In genomic region chr8:71570291-71570954, GRCm38 (mm10) we compare ENCODE assay signal across 8 mouse cellular contexts. TPM values are rescaled to one million over a fixed set of nuclear protein-coding genes. Genes with fewer than 3 reads are reported as not detected.
DNase-seq lines count a peak whose midpoint lies in the region; ATAC-seq and TF ChIP-seq lines count a peak whose summit lies in the region.

No protein-coding gene starts in this region.

- H3K4me1 ChIP-seq in bone marrow macrophage, adult 2 months (ENCODE audit: control insufficient read depth, insufficient read depth, low read length), result peaks cover 29% of the 10 kb centered on the region
- H3K4me1 ChIP-seq in heart, embryonic 13.5 days, result peaks cover 40% of the 10 kb centered on the region
- H3K4me1 ChIP-seq in kidney, postnatal 0 days (replicated peaks; ENCODE audit: insufficient read depth, low read length), result peaks cover 6% of the 10 kb centered on the region; the same call in 1 of the 2 replicates
- peaks cover 4% of the 10 kb centered on the region; the same call in 1 of the 2 replicates for H3K4me1 ChIP-seq in liver, adult 2 months (ENCODE audit: control insufficient read depth, insufficient read depth, low read length)

- peak overlapping the region; percentile 78 for H3K4me3 ChIP-seq in bone marrow macrophage, adult 2 months (ENCODE audit: insufficient read depth, low read length)
- peak overlapping the region; percentile 61 for H3K4me3 ChIP-seq in heart, embryonic 13.5 days
- peak overlapping the region; percentile 61 for H3K4me3 ChIP-seq in kidney, postnatal 0 days (replicated peaks; ENCODE audit: low read depth, low read length)
- H3K4me3 ChIP-seq in liver, adult 2 months (ENCODE audit: insufficient read depth, low read depth, low read length), result peak overlapping the region; percentile 48
- peak overlapping the region; percentile 35 for H3K4me3 ChIP-seq in myocyte

- under 1% methylated on average over 41 of the region's 41 CpGs for WGBS in heart, embryonic 13.5 days
- whole genome bisulfite sequencing in kidney, postnatal 0 days, result under 1% methylated on average over 41 of the region's 41 CpGs
- WGBS in liver, adult 2 months, result 2% methylated on average over 41 of the region's 41 CpGs

- TF ChIP-seq POLR2A in bone marrow macrophage, adult 2 months (IDR thresholded peaks at IDR 0.05; ENCODE audit: borderline replicate concordance, low read depth, low read length), result no peak
- 0 out of 2 replicates have a peak, but pooled peaks have one; percentile 34 for TF ChIP-seq POLR2A in liver, adult 2 months (IDR thresholded peaks at IDR 0.05; ENCODE audit: extremely low read depth, insufficient read depth, low read length)
- TF ChIP-seq POLR2A in myocyte (IDR thresholded peaks at IDR 0.05; ENCODE audit: insufficient read length, low read depth), result peak; percentile 46

- H3K36me3 ChIP-seq in heart, embryonic 13.5 days, result no peaks in the 10 kb centered on the region
- no peaks in the 10 kb centered on the region for H3K36me3 ChIP-seq in kidney, postnatal 0 days (ENCODE audit: insufficient read depth, low read length)
- no peaks in the 10 kb centered on the region for H3K36me3 ChIP-seq in liver, adult 2 months (ENCODE audit: control insufficient read depth, insufficient read depth, low read length)
- no peaks in the 10 kb centered on the region for H3K36me3 ChIP-seq in myocyte (ENCODE audit: control insufficient read depth, insufficient read depth)

- no peak for TF ChIP-seq CTCF in bone marrow macrophage, adult 2 months (IDR thresholded peaks at IDR 0.05; ENCODE audit: low read depth, low read length)
- TF ChIP-seq CTCF in kidney, postnatal 0 days (IDR thresholded peaks at IDR 0.05; ENCODE audit: low read depth), result no peak
- TF ChIP-seq CTCF in liver, adult 2 months (IDR thresholded peaks at IDR 0.05; ENCODE audit: low read depth, low read length), result no peak

- H3K4me2 ChIP-seq in heart, embryonic 13.5 days, result peak overlapping the region; percentile 89
- peak overlapping the region; percentile 62 for H3K4me2 ChIP-seq in kidney, postnatal 0 days (ENCODE audit: low read length)
- peak overlapping the region; percentile 90 for H3K4me2 ChIP-seq in myocyte (ENCODE audit: low read depth)

- peak; percentile 98 for DNase-seq in A20 (ENCODE audit: low read depth, low spot score)
- peak; percentile 94 for DNase-seq in fat pad, adult 2 months (ENCODE audit: extremely low read depth, low read depth, low spot score)
- peak; percentile 99 for DNase-seq in kidney, postnatal 0 days (ENCODE audit: low spot score)
- DNase-seq in liver, adult 2 months (ENCODE audit: extremely low read depth, low read depth, low spot score), result peak; percentile 96
- peak; percentile 75 to 88 for DNase-seq in spleen, postnatal 4 days (ENCODE audit: low spot score in 2 of 2)

- peaks cover 37% of the 10 kb centered on the region for H3K27me3 ChIP-seq in heart, embryonic 13.5 days (replicated peaks)
- H3K27me3 ChIP-seq in kidney, postnatal 0 days (ENCODE audit: insufficient read depth, low read length), result no peaks in the 10 kb centered on the region
- H3K27me3 ChIP-seq in liver, adult 2 months (ENCODE audit: control insufficient read depth, insufficient read depth, low read length), result no peaks in the 10 kb centered on the region
- H3K27me3 ChIP-seq in myocyte (ENCODE audit: control insufficient read depth, insufficient read depth, insufficient read length), result no peaks in the 10 kb centered on the region

- H3ac ChIP-seq in myocyte (ENCODE audit: control insufficient read depth, insufficient read length), result peak overlapping the region; percentile 36

- peak overlapping the region; percentile 85 for H3K9ac ChIP-seq in heart, embryonic 13.5 days
- H3K9ac ChIP-seq in kidney, postnatal 0 days (ENCODE audit: low read depth, low read length), result peak overlapping the region; percentile 52
- H3K9ac ChIP-seq in liver, adult 2 months (ENCODE audit: low read depth, low read length), result peak overlapping the region; percentile 42

- H3K79me2 ChIP-seq in liver, adult 2 months (ENCODE audit: control insufficient read depth, insufficient read depth, low read length), result 0 out of 2 replicates have a peak, but pooled peaks cover 2% of the 10 kb centered on the region
- H3K79me2 ChIP-seq in myocyte (ENCODE audit: control insufficient read depth, insufficient read depth), result no peaks in the 10 kb centered on the region

- H3K27ac ChIP-seq in bone marrow macrophage, adult 2 months (ENCODE audit: insufficient read depth, low read depth, low read length), result peak overlapping the region; percentile 43
- H3K27ac ChIP-seq in heart, embryonic 13.5 days (replicated peaks), result peak overlapping the region; percentile 40
- peak overlapping the region; percentile 96 for H3K27ac ChIP-seq in kidney, postnatal 0 days
- H3K27ac ChIP-seq in liver, adult 2 months (replicated peaks; ENCODE audit: insufficient read depth, low read depth, low read length), result peak overlapping the region; percentile 18

- ATAC-seq in heart, embryonic 13.5 days (ENCODE audit: extremely low read depth, insufficient number of reproducible peaks, low FRiP score, low TSS enrichment), result peak; percentile 74
- peak; percentile 88 for ATAC-seq in kidney, postnatal 0 days (replicated peaks; ENCODE audit: low FRiP score, low read depth)

- no peaks in the 10 kb centered on the region for H3K9me3 ChIP-seq in heart, embryonic 13.5 days
- no peaks in the 10 kb centered on the region for H3K9me3 ChIP-seq in kidney, postnatal 0 days (replicated peaks; ENCODE audit: low read length)

TF ChIP-seq in myocyte, 11 proteins besides CTCF, POLR2A, EP300 and RAD21:
- TF ChIP-seq POLR2AphosphoS2 (IDR thresholded peaks at IDR 0.05; ENCODE audit: insufficient read length, low read depth) (no peak), USF1 (IDR thresholded peaks at IDR 0.05; ENCODE audit: low read depth) (peak; percentile 74), SRF (IDR thresholded peaks at IDR 0.05; ENCODE audit: control insufficient read depth, insufficient read length, low read depth) (peak; percentile 20), CEBPB (IDR thresholded peaks at IDR 0.05; ENCODE audit: insufficient read depth, poor library complexity, severe bottlenecking) (no peak)

RNA-seq across cellular contexts. Expression of gene Slc27a1, which starts 1.7 kb away (rescaled TPM):
- polyA plus RNA-seq in bone marrow macrophage, adult 2 months (2012; ENCODE audit: insufficient read depth, insufficient read length, missing spikeins), result 85.4 and 86.3 TPM in 2 replicates
- 18.2 and 18.3 TPM in 2 replicates for polyA plus RNA-seq in heart, embryonic 13.5 days (2015; fragmentation: Nextera tagmentation; extraction: Ambion mirVana)
- 50.5 and 53.7 TPM in 2 replicates for polyA plus RNA-seq in kidney, postnatal 0 days (2015; fragmentation: Nextera tagmentation; extraction: Ambion mirVana)
- 6.8 and 7.2 TPM in 2 replicates for total RNA-seq in liver, adult 2 months (2014; rRNA removed)
- polyA plus RNA-seq in liver, adult 2 months (2012; rRNA removed), result 12.5 and 15.7 TPM in 2 replicates
- 33.9 TPM for polyA plus RNA-seq in myocyte (2012; fragmentation: generic; extraction: Trizol)

RNA-seq across cellular contexts. Expression of gene Nxnl1, which starts 4.0 kb away (rescaled TPM):
- not detected in 2 replicates for polyA plus RNA-seq in bone marrow macrophage, adult 2 months (2012; ENCODE audit: insufficient read depth, insufficient read length, missing spikeins)
- polyA plus RNA-seq in heart, embryonic 13.5 days (2015; fragmentation: Nextera tagmentation; extraction: Ambion mirVana), result not detected in 2 replicates
- 0.13 and 0.20 TPM in 2 replicates for polyA plus RNA-seq in kidney, postnatal 0 days (2015; fragmentation: Nextera tagmentation; extraction: Ambion mirVana)
- total RNA-seq in liver, adult 2 months (2014; rRNA removed), result not detected in 2 replicates
- polyA plus RNA-seq in liver, adult 2 months (2012; rRNA removed), result not detected in 2 replicates
- polyA plus RNA-seq in myocyte (2012; fragmentation: generic; extraction: Trizol), result 0.04 TPM

RNA-seq across cellular contexts. Expression of gene Tmem221, which starts 11.8 kb away (rescaled TPM):
- polyA plus RNA-seq in bone marrow macrophage, adult 2 months (2012; ENCODE audit: insufficient read depth, insufficient read length, missing spikeins), result 15.9 and 17.7 TPM in 2 replicates
- 0.27 and 0.41 TPM in 2 replicates for polyA plus RNA-seq in heart, embryonic 13.5 days (2015; fragmentation: Nextera tagmentation; extraction: Ambion mirVana)
- 17.1 and 19.1 TPM in 2 replicates for polyA plus RNA-seq in kidney, postnatal 0 days (2015; fragmentation: Nextera tagmentation; extraction: Ambion mirVana)
- total RNA-seq in liver, adult 2 months (2014; rRNA removed), result 0.46 and 0.47 TPM in 2 replicates
- 0.14 and 0.55 TPM in 2 replicates for polyA plus RNA-seq in liver, adult 2 months (2012; rRNA removed)
- polyA plus RNA-seq in myocyte (2012; fragmentation: generic; extraction: Trizol), result 0.20 TPM

RNA-seq across cellular contexts. Expression of gene Pgls, which starts 21.6 kb away (rescaled TPM):
- 83.5 and 88.9 TPM in 2 replicates for polyA plus RNA-seq in bone marrow macrophage, adult 2 months (2012; ENCODE audit: insufficient read depth, insufficient read length, missing spikeins)
- polyA plus RNA-seq in heart, embryonic 13.5 days (2015; fragmentation: Nextera tagmentation; extraction: Ambion mirVana), result 169 and 172 TPM in 2 replicates
- polyA plus RNA-seq in kidney, postnatal 0 days (2015; fragmentation: Nextera tagmentation; extraction: Ambion mirVana), result 279 and 296 TPM in 2 replicates
- total RNA-seq in liver, adult 2 months (2014; rRNA removed), result 111 and 113 TPM in 2 replicates
- 119 and 124 TPM in 2 replicates for polyA plus RNA-seq in liver, adult 2 months (2012; rRNA removed)
- polyA plus RNA-seq in myocyte (2012; fragmentation: generic; extraction: Trizol), result 248 TPM

RNA-seq across cellular contexts. Expression of gene Fam129c, which starts 27.0 kb away (rescaled TPM):
- polyA plus RNA-seq in bone marrow macrophage, adult 2 months (2012; ENCODE audit: insufficient read depth, insufficient read length, missing spikeins), result 2.5 and 2.7 TPM in 2 replicates
- 1.2 and 1.8 TPM in 2 replicates for polyA plus RNA-seq in heart, embryonic 13.5 days (2015; fragmentation: Nextera tagmentation; extraction: Ambion mirVana)
- polyA plus RNA-seq in kidney, postnatal 0 days (2015; fragmentation: Nextera tagmentation; extraction: Ambion mirVana), result 2.5 and 2.8 TPM in 2 replicates
- total RNA-seq in liver, adult 2 months (2014; rRNA removed), result 0.92 and 1.3 TPM in 2 replicates
- 0.73 and 2.1 TPM in 2 replicates for polyA plus RNA-seq in liver, adult 2 months (2012; rRNA removed)
- polyA plus RNA-seq in myocyte (2012; fragmentation: generic; extraction: Trizol), result 2.9 TPM

Comparison
In these comparisons a context has a peak if more than half of its experiments do, and no peak if none do; other contexts are left out.
1. Peak in every context shown above with its lines: DNase-seq, ATAC-seq, H3K4me3 ChIP-seq and H3K27ac ChIP-seq.
2. H3K27ac ChIP-seq: peak in every context shown above with its lines; median percentile 96 in kidney, postnatal 0 days; 43 in bone marrow macrophage, adult 2 months; 40 in heart, embryonic 13.5 days; 18 in liver, adult 2 months.
3. RNA of gene Tmem221, which starts 11.8 kb away (polyA plus RNA-seq): 17.1 to 19.1 TPM in kidney, postnatal 0 days and 15.9 to 17.7 TPM in bone marrow macrophage, adult 2 months; 0.14 to 0.55 TPM in liver, adult 2 months, 0.27 to 0.41 TPM in heart, embryonic 13.5 days and 0.20 TPM in myocyte (single experiment); every median in the first group is over 10 times any median in the second.